Mouse (Mus musculus) limb, embryonic 12.5 days (tissue): ENCODE measurements around the gene Ugt1a8. TPM values are rescaled to one million over a fixed set of nuclear protein-coding genes. Genes with fewer than 3 reads are reported as not detected.

Experiments
- ATAC-seq: fragments of 200-750 bp; cut with Nextera tagmentation; 2 replicates; pipeline ENCODE4 v1.8.0; 2017; ENCODE audit warnings: low read depth, moderate TSS enrichment; ENCODE audit not compliant: insufficient number of reproducible peaks, insufficient read depth, low FRiP score, low TSS enrichment
- H3K27ac ChIP-seq: fragments of 300-500 bp; sonication (generic); 2 replicates; pipeline ENCODE4 v1.5.1; 2016; ENCODE audit warnings: mild to moderate bottlenecking, moderate library complexity
- H3K27me3 ChIP-seq: fragments of 300-500 bp; sonication (generic); 2 replicates; pipeline ENCODE4 v1.6.1; 2016; ENCODE audit warnings: mild to moderate bottlenecking, moderate library complexity
- H3K36me3 ChIP-seq: fragments of 300-500 bp; sonication (generic); 2 replicates; pipeline ENCODE4 v1.6.1; 2016; ENCODE audit warnings: mild to moderate bottlenecking, moderate library complexity
- H3K4me1 ChIP-seq: fragments of 300-500 bp; sonication (generic); replicated peaks from 2 replicates; pipeline ENCODE4 v1.6.1; 2016
- H3K4me2 ChIP-seq: fragments of 300-500 bp; sonication (generic); 2 replicates; pipeline ENCODE4 v1.6.1; 2016; ENCODE audit warnings: mild to moderate bottlenecking, moderate library complexity
- H3K4me3 ChIP-seq: fragments of 300-500 bp; sonication (generic); replicated peaks from 2 replicates; pipeline ENCODE4 v1.5.1; 2016; ENCODE audit warnings: mild to moderate bottlenecking
- H3K9ac ChIP-seq: fragments of 300-500 bp; sonication (generic); replicated peaks from 2 replicates; pipeline ENCODE4 v1.6.1; 2016; ENCODE audit warnings: mild to moderate bottlenecking, moderate library complexity
- H3K9me3 ChIP-seq: fragments of 300-500 bp; sonication (generic); 2 replicates; pipeline ENCODE4 v1.6.1; 2016; ENCODE audit warnings: mild to moderate bottlenecking, moderate library complexity
- WGBS: fragments of 180-500 bp; shearing (Covaris S2); methylation state at CpG from one replicate; pipeline ENCODE4 v1.1.7; 2016; 5-methylcytosine and 5-hydroxymethylcytosine counted together
- polyA plus RNA-seq: library from polyadenylated mRNA; unstranded; fragments of >200 nt; fragmentation: Nextera tagmentation; extraction: Ambion mirVana; gene quantifications from 2 replicates; pipeline ENCODE4 v1.2.1, GENCODE M21; 2016

Ugt1a8 gene
- polyA plus RNA-seq, 1 experiment from 2014 or later, result not detected

GRCm38 (mm10) chr1:88197443-88197842 lies 109.8 kb downstream of the Ugt1a8 start:
- no peak overlapping the region for H3K4me2 ChIP-seq
- no peak overlapping the region for H3K9ac ChIP-seq
- no peaks in the 10 kb centered on the region for H3K4me1 ChIP-seq
- 73% methylated on average over 3 of the region's 3 CpGs for WGBS
- no peaks in the 10 kb centered on the region for H3K9me3 ChIP-seq
- ATAC-seq, result no peak
- H3K36me3 ChIP-seq, result no peaks in the 10 kb centered on the region
- H3K27me3 ChIP-seq, result no peaks in the 10 kb centered on the region
- H3K4me3 ChIP-seq, result no peak overlapping the region
- H3K27ac ChIP-seq, result no peak overlapping the region

GRCm38 (mm10) chr1:88199996-88200395 lies 112.4 kb downstream of the Ugt1a8 start:
- H3K9me3 ChIP-seq, result peaks cover 15% of the 10 kb centered on the region
- H3K9ac ChIP-seq, result no peak overlapping the region
- 83% methylated on average over 2 of the region's 2 CpGs for WGBS
- H3K4me2 ChIP-seq, result no peak overlapping the region
- H3K27ac ChIP-seq, result no peak overlapping the region
- no peak for ATAC-seq
- H3K4me3 ChIP-seq, result no peak overlapping the region
- no peaks in the 10 kb centered on the region for H3K36me3 ChIP-seq
- H3K4me1 ChIP-seq, result 0 out of 2 replicates have a peak, but pooled peaks cover under 1% of the 10 kb centered on the region
- no peaks in the 10 kb centered on the region for H3K27me3 ChIP-seq

GRCm38 (mm10) chr1:88200456-88200855 lies 112.8 kb downstream of the Ugt1a8 start, which contains the start of gene Ugt1a2:
Gene Ugt1a2, plus strand, starts transcription at chr1:88200601.
- H3K36me3 ChIP-seq, result no peaks in the 10 kb centered on the region
- H3K4me3 ChIP-seq, result no peak within 1 kb of the TSS
- no peak within 1 kb of the TSS for H3K9ac ChIP-seq
- WGBS, result 85% methylated on average over 7 of the region's 7 CpGs
- H3K4me2 ChIP-seq, result no peak within 1 kb of the TSS
- no peaks in the 10 kb centered on the region for H3K27me3 ChIP-seq
- H3K9me3 ChIP-seq, result peaks cover 16% of the 10 kb centered on the region
- H3K4me1 ChIP-seq, result 0 out of 2 replicates have a peak, but pooled peaks cover 4% of the 10 kb centered on the region
- H3K27ac ChIP-seq, result no peak within 1 kb of the TSS
- no peak for ATAC-seq

- H3K9ac ChIP-seq, result peak within 1 kb of the TSS; percentile 68
- ATAC-seq, result peak; percentile 99
- H3K4me2 ChIP-seq, result peak within 1 kb of the TSS; percentile 66
- no peaks in the 10 kb centered on the region for H3K27me3 ChIP-seq
- 6% methylated on average over 62 of the region's 62 CpGs for WGBS
- H3K4me1 ChIP-seq, result 0 out of 2 replicates have a peak, but pooled peaks cover 4% of the 10 kb centered on the region
- peaks cover 16% of the 10 kb centered on the region for H3K9me3 ChIP-seq
- peak within 1 kb of the TSS; percentile 45 for H3K4me3 ChIP-seq
- peak within 1 kb of the TSS; percentile 24; the same call in 1 of the 2 replicates for H3K27ac ChIP-seq
- H3K36me3 ChIP-seq, result no peaks in the 10 kb centered on the region
Measured at GRCm38 (mm10) chr1:88205294-88205922, 117.8 kb downstream of the Ugt1a8 start, which contains the start of gene Dnajb3. Gene Dnajb3, minus strand, starts transcription at chr1:88205782.

- H3K27me3 ChIP-seq, result no peaks in the 10 kb centered on the region
- H3K36me3 ChIP-seq, result no peaks in the 10 kb centered on the region
- 0 out of 2 replicates have a peak, but pooled peaks cover 4% of the 10 kb centered on the region for H3K4me1 ChIP-seq
- no peak overlapping the region for H3K4me2 ChIP-seq
- WGBS, result 78% methylated on average over 2 of the region's 2 CpGs
- no peak overlapping the region for H3K27ac ChIP-seq
- H3K4me3 ChIP-seq, result no peak overlapping the region
- peaks cover 24% of the 10 kb centered on the region for H3K9me3 ChIP-seq
- no peak for ATAC-seq
- H3K9ac ChIP-seq, result no peak overlapping the region
Measured at GRCm38 (mm10) chr1:88206843-88207479, 119.3 kb downstream of the Ugt1a8 start.

DNA sequence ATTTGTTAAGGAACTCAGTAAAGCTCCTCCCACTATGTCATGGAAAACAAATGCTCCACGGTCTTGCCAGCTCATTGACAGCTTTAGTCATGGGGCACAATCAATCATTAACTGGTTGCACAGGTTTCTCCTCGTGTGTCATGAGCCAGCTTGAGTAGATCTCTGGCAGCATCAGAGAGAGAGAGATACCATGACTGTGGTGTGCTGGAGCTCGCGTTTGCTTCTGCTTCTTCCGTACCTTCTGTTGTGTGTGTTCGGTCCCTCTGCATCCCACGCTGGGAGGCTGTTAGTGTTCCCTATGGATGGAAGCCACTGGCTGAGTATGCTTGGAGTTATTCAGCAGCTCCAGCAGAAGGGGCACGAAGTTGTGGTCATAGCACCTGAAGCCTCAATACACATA lies 124.2 kb downstream of the Ugt1a8 start, which contains the start of gene Ugt1a1:
Gene Ugt1a1, plus strand, starts transcription at position 148 of the 400 bp plus-strand sequence.
- no peak for ATAC-seq
- no peak within 1 kb of the TSS for H3K4me2 ChIP-seq

GRCm38 (mm10) chr1:88212341-88213045 lies 124.9 kb downstream of the Ugt1a8 start:
- peaks cover 59% of the 10 kb centered on the region for H3K9me3 ChIP-seq
- no peak overlapping the region for H3K4me3 ChIP-seq
- no peak overlapping the region for H3K4me2 ChIP-seq
- H3K36me3 ChIP-seq, result no peaks in the 10 kb centered on the region
- no peak overlapping the region for H3K9ac ChIP-seq
- H3K4me1 ChIP-seq, result no peaks in the 10 kb centered on the region
- 0 out of 2 replicates have a peak, but pooled peaks have one; percentile 1 for ATAC-seq
- H3K27me3 ChIP-seq, result no peaks in the 10 kb centered on the region
- 63% methylated on average over 8 of the region's 8 CpGs for WGBS
- no peak overlapping the region for H3K27ac ChIP-seq

More for the DNA sequence above, 124.2 kb downstream of the Ugt1a8 start, which contains the start of gene Ugt1a1:
- Histone ChIP-seq H3K36me3 (no peaks in the 10 kb centered on the region), H3K4me3 (no peak within 1 kb of the TSS), H3K9ac (no peak within 1 kb of the TSS), H3K27me3 (no peaks in the 10 kb centered on the region), H3K9me3 (peaks cover 52% of the 10 kb centered on the region), H3K4me1 (no peaks in the 10 kb centered on the region), H3K27ac (no peak within 1 kb of the TSS)
- WGBS, result 67% methylated on average over 8 of the region's 8 CpGs

GRCm38 (mm10) chr1:88213061-88213460 lies 125.4 kb downstream of the Ugt1a8 start:
- H3K36me3 ChIP-seq, result no peaks in the 10 kb centered on the region
- no peak overlapping the region for H3K27ac ChIP-seq
- no peaks in the 10 kb centered on the region for H3K4me1 ChIP-seq
- peaks cover 62% of the 10 kb centered on the region for H3K9me3 ChIP-seq
- no peak overlapping the region for H3K4me2 ChIP-seq
- H3K9ac ChIP-seq, result no peak overlapping the region
- no peak overlapping the region for H3K4me3 ChIP-seq
- no peak for ATAC-seq
- H3K27me3 ChIP-seq, result no peaks in the 10 kb centered on the region
- WGBS, result 77% methylated on average over 1 of the region's 1 CpGs

DNA sequence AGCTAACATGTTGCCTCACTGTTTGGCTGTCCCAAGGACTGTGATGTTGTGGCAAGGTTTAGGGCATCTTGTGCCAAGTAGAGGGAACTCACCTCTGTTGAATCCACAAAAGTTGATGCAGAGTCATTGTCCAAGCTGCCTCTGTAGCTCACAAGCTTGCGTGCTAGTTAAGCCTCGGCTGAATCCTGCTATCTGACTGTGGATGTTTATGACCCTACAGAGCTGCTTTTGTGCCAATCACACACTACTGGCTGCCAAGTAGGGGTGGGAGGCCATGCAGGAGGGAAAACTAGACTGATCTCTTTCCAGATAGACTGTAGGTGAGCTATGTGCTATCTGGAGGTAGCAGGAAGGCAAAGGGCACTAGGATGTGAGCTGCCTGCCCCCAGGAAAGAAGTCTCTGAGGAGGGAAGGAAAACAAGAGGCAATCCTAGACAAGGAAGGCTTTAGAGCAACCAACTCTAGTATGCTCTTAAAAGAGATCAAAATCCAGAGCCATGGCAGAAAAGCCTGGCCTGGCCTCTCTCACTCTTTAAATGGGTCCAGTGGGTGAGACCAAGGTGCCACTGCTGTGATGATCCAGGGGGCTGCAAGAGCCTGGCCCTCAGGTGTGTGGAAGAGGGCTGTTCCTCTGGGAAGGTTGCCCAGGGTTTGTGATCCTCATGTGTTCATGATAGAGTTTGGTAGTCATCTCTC lies 126.3 kb downstream of the Ugt1a8 start:
- no peaks in the 10 kb centered on the region for H3K4me1 ChIP-seq
- peaks cover 62% of the 10 kb centered on the region for H3K9me3 ChIP-seq
- WGBS, result 81% methylated on average over 2 of the region's 2 CpGs
- no peak overlapping the region for H3K9ac ChIP-seq
- no peaks in the 10 kb centered on the region for H3K27me3 ChIP-seq
- H3K27ac ChIP-seq, result no peak overlapping the region
- H3K36me3 ChIP-seq, result no peaks in the 10 kb centered on the region
- no peak overlapping the region for H3K4me2 ChIP-seq
- ATAC-seq, result peak; percentile 32
- no peak overlapping the region for H3K4me3 ChIP-seq

GRCm38 (mm10) chr1:88214462-88214952 lies 126.9 kb downstream of the Ugt1a8 start:
- Histone ChIP-seq H3K9me3 (peaks cover 62% of the 10 kb centered on the region), H3K9ac (no peak overlapping the region), H3K36me3 (no peaks in the 10 kb centered on the region), H3K27me3 (no peaks in the 10 kb centered on the region), H3K4me1 (no peaks in the 10 kb centered on the region), H3K4me3 (no peak overlapping the region), H3K27ac (no peak overlapping the region), H3K4me2 (no peak overlapping the region)
- 83% methylated on average over 2 of the region's 2 CpGs for WGBS
- no peak for ATAC-seq
